Mouse (Mus musculus): Measurements from ENCODE around the gene Ralgps1.

Ralgps1 gene

DNA sequence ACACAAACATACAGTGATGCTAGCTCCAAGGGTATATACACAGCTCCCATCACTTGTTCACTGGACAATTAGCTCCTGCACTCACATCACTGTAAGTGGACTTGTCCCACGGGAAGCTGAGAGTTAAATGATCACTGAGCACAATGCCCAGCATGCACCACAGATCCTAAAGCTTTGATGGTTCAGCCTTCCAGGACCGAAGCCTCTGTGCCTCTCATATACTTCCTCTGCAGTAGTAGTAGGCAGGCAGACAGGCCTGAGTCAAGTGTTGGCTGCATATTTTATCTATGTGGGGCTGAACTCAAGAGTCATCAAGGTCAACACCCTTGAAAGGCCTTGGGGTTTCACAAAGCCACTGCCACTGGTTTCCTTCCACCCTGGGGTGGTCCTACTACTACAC, 49.6 kb downstream of the Ralgps1 start:
- no peak for DNase-seq (ENCODE audit: low read depth, low spot score)

DNA sequence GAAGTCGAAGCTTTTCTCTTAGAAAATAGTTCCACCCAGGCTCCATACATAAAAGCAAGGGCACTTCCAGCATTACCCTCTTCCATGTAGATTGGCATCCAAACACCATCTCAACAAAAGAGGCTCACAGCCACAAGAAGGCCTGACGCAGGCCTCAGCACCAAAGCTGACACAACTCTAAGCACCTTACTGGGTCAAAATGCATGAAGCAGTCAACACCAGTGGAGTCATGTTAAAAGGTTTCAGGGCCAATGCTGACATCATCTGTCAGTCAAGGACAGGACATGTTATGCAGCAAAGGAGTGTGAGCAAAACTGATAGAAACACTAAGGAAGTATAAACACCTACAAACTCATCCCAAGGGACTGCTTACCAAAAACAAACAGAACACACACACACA, 50.3 kb downstream of the Ralgps1 start:
- DNase-seq (ENCODE audit: low read depth, low spot score), result no peak

DNA sequence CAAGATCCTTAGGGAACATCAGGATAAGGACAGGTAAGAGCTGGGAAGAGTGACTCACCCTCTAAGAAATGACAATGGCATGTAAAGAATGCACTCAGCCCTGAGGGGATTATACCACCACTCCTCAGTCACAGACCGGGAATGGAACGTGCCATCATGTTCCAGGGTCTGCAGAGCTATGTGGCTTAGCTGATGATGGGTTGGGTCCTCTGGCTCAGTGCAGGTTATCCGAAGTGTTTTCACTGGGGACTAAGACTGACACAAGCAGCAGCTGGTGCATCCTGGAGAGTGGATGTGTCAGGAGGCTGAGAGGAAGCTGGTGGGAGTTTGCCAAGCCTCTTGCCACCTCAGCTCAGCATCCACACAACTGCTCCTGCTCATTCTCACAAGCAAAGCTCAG, 50.7 kb downstream of the Ralgps1 start:
- DNase-seq (ENCODE audit: low read depth, low spot score), result no peak

DNA sequence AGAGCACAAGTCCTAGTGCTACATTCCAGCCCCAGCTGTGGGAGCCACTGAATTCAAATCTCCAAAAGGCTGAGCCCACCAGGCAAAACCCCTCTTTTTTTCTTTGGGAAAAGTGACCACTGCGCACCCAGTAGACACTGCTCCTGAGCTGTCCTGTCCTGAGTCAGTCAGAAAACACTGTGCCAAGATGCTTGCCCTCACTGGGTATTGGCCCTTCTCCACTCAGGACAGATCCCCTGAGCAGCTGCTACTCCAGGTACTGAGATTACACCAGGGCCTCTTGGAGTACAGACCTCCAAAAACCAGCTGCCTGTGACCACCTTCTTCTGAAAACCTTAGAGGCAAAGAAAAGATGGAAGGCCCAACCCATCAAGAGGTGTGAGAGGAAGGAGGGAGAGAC, 51.4 kb downstream of the Ralgps1 start:
- no peak for DNase-seq (ENCODE audit: low read depth, low spot score)

DNA sequence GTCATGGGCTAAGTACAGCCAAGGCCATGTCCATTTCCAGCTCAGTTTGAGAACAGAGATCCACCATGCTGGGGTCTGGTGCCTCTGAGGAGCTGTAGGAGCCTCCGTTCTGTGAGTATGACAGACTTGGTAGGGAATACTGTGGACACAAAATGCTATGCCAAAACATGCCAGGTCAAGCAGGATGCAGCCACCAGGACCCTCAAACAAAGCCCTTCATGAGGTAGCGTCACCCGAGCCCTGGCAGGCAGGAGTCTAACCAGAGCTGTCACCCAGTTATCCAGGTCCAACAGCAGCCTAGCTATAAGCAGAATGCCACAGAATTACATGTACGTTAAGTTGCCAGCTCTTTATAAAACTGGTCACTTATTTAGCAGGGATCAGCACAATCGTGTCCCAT, 51.8 kb downstream of the Ralgps1 start:
- no peak for DNase-seq (ENCODE audit: low read depth, low spot score)

DNA sequence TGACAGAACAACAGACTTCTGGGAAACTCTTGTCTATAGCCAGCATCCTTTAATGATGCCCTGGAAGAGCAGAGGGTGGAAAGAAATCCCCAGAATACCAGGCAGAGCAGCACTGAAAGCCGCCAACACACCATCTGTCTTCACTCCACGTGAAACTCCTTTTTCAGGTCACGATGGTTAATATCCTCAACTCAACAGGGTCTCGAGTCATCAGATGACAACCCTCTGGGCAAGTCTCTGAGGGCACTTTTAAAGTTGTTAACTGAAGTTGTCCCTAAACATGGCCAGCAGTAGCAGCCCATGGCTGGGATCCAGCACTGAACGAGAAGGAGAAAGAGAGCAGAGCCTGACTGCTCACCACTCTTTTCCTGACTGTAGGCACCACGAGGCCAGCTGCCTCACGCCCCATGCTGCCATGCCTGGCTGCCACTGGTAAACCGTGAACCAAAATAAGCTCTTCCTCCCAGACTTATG, 52.8 kb downstream of the Ralgps1 start:
- no peak for DNase-seq (ENCODE audit: low read depth, low spot score)

DNA sequence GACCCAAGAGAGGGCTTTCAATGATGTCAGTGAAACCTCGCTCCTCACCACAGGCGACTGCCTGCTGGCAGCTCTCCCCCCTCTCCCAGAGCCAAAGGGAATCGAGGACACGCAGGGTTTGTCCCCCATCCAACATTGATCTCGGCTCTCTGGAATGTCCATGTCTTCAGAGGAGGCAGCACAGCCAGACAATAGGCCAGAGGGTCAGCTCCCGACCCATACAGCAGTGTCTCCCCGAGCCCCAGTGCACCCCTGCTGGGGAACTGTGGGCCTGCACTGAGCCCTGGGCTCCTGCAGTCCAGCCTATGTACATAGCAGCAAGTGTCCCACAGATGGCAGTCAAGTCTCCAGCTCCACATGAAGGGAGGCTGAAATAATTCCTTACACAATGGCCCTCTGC, 54.8 kb downstream of the Ralgps1 start:
- no peak for DNase-seq (ENCODE audit: low read depth, low spot score)

DNA sequence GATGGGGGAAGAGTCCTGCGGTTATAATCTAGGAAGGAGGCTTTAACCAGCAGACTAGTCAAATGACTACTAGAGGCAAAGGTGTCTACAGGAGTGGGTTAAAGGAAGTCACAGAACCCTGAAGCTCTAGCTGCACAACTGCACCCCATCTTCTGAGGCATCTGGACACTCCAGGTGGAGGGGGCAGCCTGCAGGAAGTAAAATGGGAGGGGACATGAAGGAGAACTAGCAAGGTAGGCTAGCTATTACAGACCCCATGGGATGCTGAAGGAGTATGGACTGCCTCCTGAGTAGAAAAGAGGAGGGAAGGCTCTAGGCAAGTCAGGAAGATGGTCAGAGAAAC, 55.3 kb downstream of the Ralgps1 start:
- DNase-seq (ENCODE audit: low read depth, low spot score), result no peak

DNA sequence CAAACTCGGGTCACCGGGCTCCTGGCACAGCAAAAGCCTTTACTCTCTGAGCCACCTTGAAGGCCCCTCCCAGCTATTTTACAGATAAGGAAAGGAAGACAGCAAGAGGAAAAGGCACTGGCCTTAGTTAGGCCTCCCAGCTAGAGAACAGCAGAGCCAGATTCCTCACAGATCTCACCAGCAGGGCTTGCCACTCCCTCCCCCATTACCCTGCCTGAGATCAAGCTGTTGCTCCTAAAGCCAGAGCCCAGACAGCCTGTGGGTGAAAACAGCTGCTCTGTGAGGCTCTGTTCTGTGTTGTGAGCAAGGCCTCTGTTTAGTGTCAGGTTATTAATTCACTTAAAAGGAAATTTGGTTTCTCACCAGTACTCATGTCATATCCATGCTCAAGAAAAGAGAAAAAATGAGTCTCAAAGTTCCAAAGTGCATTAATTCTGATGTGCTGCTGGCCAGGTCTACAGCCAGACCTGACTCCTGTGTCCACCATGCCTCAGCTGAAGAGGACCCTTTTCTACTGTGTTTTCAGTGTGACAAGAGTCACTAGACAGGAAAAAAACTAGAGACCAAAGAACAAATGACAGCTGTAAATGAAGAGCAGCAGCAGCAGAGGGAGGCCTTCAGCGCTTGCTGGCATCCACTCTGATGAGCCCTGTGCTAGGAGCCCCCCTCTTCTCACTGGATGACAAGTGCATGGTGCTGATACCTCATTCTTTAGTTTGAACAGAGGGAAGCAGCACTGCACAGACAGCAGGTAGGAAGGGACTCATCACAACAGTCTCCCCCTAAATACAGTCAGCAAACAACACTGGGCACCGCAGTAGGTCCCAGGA, 55.8 kb downstream of the Ralgps1 start:
- DNase-seq (ENCODE audit: low read depth, low spot score), result no peak

DNA sequence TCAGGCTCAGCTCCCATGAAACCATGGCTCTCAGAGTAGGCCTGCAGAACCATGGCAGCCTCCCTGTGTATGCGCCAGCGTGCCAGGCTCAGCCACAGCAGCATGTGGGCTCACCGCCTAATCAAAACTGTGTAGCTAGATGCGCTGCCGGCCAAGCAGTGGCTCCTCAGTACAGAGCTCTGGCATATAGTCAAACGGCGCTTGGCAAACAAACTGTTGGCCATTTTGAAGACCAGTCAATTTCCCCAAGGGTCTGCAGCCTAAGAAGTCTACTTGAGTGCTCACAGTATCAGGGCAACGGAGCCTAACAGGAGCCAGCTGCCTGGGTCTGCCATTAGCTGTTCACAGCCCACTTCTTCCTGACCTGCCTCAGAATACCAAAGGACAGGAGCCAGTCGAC, 61.9 kb downstream of the Ralgps1 start:
- DNase-seq (ENCODE audit: low read depth, low spot score), result no peak

DNA sequence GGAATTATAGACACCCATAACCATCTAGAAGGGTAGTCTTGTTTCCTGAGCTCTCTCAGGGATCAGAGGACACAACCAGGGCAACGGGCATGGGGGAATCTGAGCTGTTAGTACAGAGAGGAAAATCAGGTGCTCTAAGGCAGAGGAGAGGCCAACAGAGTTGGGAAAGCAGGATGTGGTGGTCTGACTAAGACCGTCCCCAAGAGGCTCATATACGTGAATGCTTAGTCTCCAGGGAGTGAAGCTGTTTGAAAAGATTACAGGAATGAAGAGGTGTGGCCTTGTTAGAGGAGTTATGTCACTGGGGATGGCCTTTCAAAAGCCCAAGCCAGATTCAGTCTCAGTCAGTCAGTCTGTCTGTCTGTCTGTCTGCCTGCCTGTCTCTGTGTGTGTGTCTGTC, 64.7 kb downstream of the Ralgps1 start:
- DNase-seq (ENCODE audit: low read depth, low spot score), result no peak

DNA sequence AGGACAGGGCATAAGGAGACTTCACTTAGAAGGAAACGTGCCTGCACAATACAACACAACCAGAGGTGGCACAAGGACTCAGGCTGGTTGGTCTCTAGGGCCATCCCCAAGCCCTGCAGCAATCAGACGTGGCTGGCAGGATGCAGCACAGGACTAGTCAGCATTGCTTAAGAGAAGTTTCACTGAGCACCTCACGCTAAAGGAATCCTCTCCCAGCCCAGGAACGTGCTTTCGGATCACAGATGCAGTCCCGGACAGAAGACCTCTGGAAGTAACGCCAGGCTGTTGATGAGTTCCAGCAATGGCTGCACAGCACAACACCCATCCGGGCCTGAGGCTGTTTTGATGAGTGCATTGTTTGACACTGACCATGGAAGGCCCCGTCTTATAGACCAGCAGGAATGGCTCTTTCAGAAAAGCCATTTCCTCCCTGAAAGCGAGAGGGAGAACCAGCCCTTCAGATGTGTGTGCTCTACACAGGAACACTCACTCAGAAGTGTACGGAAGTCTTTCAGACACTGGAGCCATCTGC, 67.8 kb downstream of the Ralgps1 start:
- no peak for DNase-seq (ENCODE audit: low read depth, low spot score)

DNA sequence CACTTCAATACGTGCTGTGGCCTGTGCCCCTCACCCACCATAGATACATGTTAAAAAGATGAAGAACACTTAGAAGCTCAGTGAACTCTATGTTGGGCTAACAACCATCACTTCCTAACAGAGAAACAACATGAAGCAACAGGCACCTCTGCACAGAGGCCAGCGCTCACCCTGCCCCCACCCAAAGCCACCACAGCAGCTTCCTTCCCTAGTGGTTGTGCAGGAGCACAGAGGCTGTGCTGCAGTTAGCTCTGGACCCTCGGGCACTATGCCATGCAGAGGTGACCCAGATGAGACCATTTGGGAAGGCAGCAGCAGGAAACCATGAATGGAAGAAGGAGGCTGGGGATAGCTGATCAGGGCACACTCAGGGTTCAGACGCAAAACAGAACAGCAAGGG, 68.5 kb downstream of the Ralgps1 start:
- no peak for DNase-seq (ENCODE audit: low read depth, low spot score)

DNA sequence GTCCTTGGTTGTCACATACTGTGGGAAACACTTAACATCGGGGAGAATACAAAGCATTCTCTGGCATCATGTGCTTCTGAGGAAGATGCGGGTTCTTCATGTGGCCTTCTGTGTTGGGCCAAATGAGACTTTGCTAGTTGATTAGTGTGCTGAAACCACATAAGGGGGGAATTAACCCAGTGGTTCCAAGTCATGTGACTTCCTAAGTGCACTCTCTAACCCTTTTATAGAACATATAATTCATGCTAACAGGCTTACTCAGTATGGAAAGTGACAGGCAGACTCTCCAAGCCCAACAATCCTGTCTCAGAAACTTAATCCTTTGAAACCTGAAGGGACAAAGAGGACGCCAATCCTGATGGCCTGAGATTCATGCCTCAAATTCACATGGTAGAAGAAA, 68.9 kb downstream of the Ralgps1 start:
- no peak for DNase-seq (ENCODE audit: low read depth, low spot score)

DNA sequence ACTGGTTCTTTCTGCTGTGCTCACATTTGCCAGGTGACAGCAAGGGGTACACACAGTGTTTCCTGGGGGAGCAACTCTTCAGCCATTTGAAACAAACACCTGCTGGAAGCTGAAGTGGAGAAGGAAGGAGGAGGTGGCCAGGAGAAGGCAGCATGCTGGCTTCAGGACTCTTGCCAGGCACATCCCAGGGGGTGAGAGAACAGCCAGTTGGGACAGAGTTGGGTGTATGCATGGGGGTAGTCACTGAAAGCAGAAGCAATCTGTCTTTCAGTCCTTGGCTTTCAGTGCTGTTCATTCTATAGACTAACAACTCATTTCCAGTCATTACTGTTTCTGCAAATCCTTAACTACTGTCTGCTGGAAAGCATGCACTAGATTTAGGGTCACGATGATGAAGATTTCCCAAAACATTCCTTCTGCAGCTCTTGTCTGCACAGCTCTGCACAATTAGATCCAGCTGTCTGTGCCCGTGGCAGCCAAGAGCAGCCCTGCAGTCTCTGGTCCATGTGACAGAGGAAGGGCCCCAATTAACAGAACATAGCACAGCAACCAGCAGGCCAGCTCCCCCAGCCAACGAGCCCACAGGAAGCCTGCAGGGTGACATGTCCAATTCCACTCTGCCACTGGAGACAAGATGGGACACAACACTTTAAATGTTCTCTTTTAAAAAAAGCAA, 70.8 kb downstream of the Ralgps1 start:
- DNase-seq (ENCODE audit: low read depth, low spot score), result no peak

DNA sequence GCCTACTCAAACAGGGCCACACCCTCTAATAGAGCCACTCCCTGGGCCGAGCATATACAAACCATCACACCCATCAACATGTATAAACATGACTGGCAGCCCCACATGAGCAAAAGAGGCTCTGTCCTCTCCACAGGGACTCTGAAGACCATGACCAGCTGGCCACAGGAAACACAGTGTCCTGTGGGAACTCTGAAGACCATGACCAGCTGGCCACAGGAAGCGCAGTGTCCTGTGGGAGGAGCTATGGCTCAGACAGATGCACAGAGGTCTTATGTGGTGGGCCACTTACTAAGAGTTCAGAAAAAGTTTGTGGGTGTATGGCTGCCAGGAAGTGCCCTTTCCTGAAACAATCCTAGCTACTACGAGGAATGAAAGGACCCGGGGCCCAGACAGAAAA, 72.4 kb downstream of the Ralgps1 start:
- DNase-seq (ENCODE audit: low read depth, low spot score), result no peak

DNA sequence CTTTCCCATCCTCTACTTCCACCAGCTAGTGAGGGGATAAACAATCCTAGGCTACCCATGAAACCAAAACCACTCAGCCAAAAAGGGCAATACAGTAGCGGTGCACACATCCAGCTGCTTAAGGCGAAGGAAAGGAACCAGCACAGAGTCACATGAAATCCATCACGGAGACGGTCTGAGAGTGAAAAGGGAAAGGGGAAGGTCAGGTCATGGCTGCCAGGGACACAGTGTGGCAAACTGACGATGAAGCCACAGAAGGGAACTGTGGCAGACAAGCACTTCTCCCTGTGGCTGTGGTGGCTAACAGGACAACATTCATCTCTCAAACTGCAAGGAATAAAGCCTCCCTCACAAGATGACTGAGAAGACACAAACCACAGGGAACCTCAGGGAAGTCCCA, 76.2 kb downstream of the Ralgps1 start:
- DNase-seq (ENCODE audit: low read depth, low spot score), result no peak

DNA sequence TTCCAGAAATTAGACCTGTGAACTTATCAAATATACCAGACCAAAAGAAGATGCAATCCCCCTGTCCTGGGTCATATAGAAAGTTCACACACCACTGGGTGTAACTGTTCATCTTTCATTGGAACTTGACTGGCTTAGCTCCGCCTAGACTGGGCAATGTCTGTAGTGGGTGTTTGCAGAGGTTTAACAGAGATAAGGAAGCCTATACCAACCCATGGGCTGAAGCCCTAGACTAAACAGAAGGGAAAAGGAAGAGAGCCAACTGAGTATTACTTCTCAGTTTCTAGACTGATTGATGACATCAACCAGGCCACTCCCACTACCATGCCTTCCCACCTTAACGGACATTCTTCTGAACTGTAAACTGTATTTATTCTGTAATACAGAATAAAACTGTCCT, 79.2 kb downstream of the Ralgps1 start:
- no peak for DNase-seq (ENCODE audit: low read depth, low spot score)

DNA sequence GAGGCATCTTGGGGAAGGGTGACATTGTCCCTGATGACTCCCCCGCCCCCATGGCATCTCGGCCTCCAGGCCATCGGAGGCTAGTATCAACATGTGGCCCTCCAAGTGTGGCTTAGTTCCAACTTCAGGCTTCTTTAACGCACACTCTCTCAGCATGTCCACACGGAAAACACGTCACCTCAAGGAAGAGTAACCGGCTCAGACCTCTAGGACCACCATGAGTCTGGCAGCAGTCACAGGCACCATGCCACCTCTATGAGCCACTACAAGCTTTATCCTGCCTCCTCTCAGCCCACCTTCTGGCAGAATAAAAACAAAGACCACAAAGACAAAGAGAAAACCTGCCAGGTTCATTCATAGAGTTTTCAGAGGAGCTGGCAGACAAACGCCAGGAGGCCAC, 80.8 kb downstream of the Ralgps1 start:
- no peak for DNase-seq (ENCODE audit: low read depth, low spot score)

DNA sequence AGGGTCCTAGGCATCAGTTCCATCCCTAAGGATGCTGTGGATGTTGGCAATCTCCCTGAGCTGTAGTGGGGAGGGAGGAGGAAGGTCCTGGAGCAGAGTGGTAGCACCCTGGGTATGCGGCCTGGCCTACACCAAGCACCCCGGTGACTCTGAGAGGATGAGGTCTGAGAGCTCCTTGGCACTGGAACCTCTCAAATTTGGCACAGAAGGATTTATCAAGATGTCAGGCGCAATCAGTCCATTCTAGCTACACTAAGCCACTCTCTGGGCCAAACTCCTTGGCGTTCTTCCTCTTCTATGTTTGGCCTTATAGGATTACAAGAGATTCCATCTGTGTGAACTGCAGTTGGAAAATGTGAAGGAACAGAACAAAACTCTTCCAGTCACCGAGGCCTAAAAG, 82.4 kb downstream of the Ralgps1 start:
- DNase-seq (ENCODE audit: low read depth, low spot score), result no peak

DNA sequence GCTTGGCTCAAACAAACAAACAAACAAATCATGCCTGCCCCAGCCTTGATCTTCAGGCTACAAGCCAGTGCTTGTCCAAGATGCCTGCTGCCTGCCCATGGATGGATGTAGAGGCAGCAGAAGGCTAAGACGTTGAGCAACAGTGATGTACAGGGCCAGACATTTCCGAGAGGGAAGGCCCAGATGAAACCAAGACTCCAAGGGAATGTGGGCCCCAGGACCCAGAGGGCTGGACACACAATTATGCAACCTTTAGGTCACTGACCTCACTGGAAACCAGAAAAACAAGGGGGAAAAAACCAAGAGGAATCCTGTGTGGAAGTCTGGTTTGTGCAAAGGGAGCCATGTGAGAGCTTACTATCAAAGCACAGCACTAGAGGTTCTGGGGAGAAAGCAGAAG, 87.6 kb downstream of the Ralgps1 start:
- DNase-seq (ENCODE audit: low read depth, low spot score), result no peak

DNA sequence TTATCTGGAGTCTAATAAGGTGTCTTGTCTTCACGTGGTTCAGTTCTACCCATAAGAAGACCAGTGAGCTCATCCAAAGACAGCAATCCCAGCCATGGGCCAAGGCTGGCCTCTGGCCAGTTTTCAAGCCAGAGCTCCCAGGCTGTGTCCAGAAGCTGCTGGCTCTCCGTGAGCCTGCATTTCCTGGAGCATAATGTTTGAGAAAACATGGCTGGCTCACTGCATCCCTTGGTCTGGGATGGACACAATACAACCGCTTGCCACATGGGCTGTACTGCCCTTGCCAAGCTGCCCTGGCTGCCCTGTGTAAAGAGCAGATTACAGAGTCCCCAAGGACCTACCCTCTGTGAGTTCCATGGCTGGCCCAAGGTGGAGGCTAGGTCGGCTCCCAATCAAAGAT, 88.4 kb downstream of the Ralgps1 start:
- DNase-seq (ENCODE audit: low read depth, low spot score), result no peak

DNA sequence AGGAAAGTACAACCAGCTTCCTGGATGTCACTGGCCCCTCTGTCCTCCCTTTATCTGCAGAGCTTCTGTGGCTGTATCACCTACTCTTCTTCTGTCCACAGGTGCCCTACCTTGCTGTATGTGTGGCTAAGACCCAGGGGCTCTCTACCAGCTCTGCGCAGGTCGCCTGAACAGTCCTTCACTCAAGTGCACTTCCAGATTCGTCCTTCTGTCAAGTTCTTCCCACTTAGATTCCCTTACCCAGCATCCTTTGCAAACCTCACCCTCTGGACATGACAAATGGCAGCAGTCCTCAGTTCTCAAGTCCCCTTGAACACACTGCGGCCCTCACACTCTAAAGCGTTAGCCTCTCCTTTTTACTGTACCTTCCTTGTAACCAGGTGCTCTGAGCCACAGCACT, 89.5 kb downstream of the Ralgps1 start:
- DNase-seq (ENCODE audit: low read depth, low spot score), result no peak
